Mouse (Mus musculus) CH12.LX (cell line): ENCODE measurements at regions not wholly inside any gene's neighbourhood (a gene's known extent, or its start where the extent isn't known, plus 50 kb on each side); places are given as distances from the start of the nearest gene placed in this dataset.

Experiments
- CTCF ChIP-seq, 2 experiments: IDR thresholded peaks in 1 of 2; conservative IDR thresholded peaks in 1 of 2; 2 replicates each; pipeline ENCODE4 v1.5.1; 2011 to 2012; ENCODE audit warnings: low read depth in 2 of 2, low read length in 2 of 2, improper control_type of control experiment in 1 of 2, inconsistent platforms in 1 of 2, mild to moderate bottlenecking in 1 of 2, moderate library complexity in 1 of 2
- ETS1 ChIP-seq: conservative IDR thresholded peaks from 2 replicates; pipeline ENCODE4 v1.6.1; 2012; ENCODE audit warnings: low read depth, mild to moderate bottlenecking, inconsistent platforms, low read length, improper control_type of control experiment, moderate library complexity
- POLR2A ChIP-seq: IDR thresholded peaks from 2 replicates; pipeline ENCODE4 v1.6.1; 2011; ENCODE audit warnings: low read depth, mild to moderate bottlenecking, improper control_type of control experiment, low read length
- SMC3 ChIP-seq: IDR thresholded peaks from 2 replicates; pipeline ENCODE4 v1.6.1; 2011; ENCODE audit warnings: low read depth, low read length, improper control_type of control experiment
- TBP ChIP-seq: conservative IDR thresholded peaks from 2 replicates; pipeline ENCODE4 v1.6.1; 2011; ENCODE audit warnings: low read depth, low read length, improper control_type of control experiment
- ZC3H11A ChIP-seq: IDR thresholded peaks from 2 replicates; pipeline ENCODE4 v1.6.1; 2012; ENCODE audit warnings: low read depth, mild to moderate bottlenecking, inconsistent platforms, low read length, improper control_type of control experiment

DNA sequence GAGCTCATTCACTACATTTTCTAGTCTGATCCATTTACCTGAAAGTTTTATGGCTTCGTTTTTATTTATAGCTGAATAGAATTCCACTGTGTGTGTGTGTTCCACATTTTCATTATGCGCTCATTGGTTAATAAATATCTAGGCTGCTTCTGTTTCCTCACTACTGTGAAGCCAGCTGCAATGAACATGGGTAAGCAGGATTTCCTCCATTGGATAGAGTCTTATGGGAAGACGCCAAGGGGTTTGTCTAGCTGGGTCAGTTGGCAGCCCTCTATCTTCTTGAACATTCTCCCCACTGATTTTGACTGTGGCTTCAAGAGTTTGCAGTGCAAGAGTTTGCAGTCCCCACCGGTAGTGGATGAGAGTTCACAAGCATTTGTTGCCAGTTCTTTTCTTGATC, 51.1 kb upstream of the Bcl6 start:
- no peak for TF ChIP-seq CTCF (conservative IDR thresholded peaks at IDR 0.05 in 1 of 2, IDR thresholded peaks at IDR 0.05 in 1 of 2; ENCODE audit: low read depth in 2 of 2, low read length in 2 of 2)
- no peak for TF ChIP-seq POLR2A
- no peak for TF ChIP-seq SMC3
- no peak for TF ChIP-seq TBP
- TF ChIP-seq ETS1 = no peak
- no peak for TF ChIP-seq ZC3H11A
